Mouse (Mus musculus) embryo, embryonic 10 days (tissue): ENCODE results near the gene Dlx6.

Experiments
- DNase-seq: peaks from one replicate; pipeline ENCODE4 v3.0.0-alpha.2; 2015; ENCODE audit warnings: low spot score

Dlx6 gene

DNA sequence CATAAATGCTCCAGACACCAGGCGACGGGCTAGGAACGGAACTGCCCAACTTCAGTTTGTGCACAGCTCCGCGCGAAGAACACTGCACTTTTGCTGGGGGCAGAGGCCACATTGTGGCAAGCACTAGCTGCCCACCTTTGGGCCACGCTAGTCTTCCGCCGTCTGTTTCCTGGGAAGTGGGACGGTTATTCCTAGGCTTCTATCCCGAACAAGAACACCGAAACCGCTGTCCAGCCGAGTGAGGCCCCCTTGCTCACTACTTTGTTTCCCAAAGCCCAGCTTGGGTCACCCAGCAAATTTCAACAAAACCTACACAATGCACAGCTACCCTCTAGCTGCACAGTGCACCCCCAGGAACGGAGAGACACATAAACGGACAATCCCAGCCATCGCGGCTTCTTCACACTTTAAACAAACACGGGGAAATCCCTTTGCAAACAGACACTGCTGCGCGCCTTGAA lies 3.2 kb upstream of the Dlx6 start:
- no peak for DNase-seq

GRCm38 (mm10) chr6:6860411-6861085 lies 2.6 kb upstream of the Dlx6 start:
- DNase-seq, result peak; percentile 47

- DNase-seq, result no peak
Measured at GRCm38 (mm10) chr6:6861086-6861797, 1.9 kb upstream of the Dlx6 start.

- no peak for DNase-seq
Measured at GRCm38 (mm10) chr6:6861798-6862428, 1.2 kb upstream of the Dlx6 start.

GRCm38 (mm10) chr6:6862611-6863010 lies 523 bp upstream of the Dlx6 start:
- peak; percentile 96 for DNase-seq

- DNase-seq, result peak; percentile 34
Measured at GRCm38 (mm10) chr6:6863955-6864354, 821 bp downstream of the Dlx6 start.

- peak; percentile 43 for DNase-seq
Measured at GRCm38 (mm10) chr6:6864441-6865440, 1.6 kb downstream of the Dlx6 start.

DNA sequence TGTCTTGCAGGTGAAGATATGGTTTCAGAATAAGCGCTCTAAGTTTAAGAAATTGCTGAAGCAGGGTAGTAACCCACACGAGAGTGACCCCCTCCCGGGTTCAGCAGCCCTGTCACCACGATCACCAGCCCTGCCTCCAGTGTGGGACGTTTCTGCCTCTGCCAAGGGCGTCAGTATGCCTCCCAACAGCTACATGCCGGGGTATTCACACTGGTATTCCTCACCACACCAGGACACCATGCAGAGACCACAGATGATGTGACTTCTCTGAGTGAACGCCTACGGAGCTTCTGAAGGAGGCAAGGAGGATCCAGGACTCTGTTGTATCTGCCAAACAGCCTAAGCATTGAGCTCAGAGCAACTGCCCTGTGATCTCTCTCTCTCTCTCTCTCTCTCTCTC lies 3.9 kb downstream of the Dlx6 start:
- peak; percentile 39 for DNase-seq

DNA sequence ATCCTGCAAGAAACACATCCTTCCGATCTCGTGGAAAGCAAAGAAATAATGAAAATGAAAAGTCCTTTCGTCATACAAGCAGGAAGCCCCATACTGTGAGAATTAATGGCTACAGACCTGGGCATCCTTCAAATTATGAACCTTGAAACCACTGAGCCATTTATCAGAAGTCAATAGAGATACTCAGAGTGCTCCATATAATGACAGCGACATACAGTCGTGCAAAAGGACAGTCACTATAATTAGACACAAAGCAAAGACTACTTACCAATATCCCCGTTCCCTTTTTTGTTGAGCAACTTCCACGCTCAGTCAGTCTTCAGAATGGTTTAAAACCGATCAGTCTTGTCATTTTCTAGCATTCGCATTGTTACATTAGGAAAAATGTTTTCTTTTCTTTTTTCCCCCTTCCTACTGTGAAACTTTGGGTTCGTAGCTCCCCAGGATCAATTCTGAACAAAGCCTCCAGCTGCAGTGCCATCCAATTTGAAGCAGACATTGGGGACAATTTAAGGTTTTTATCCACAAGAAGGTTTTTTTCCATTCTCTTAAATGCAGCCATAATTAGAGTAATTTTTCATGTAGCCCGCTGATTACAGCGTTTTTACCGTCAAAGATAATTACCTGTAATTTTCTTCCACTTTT lies 6.0 kb downstream of the Dlx6 start:
- DNase-seq, result no peak

- DNase-seq, result peak; percentile 55
Measured at GRCm38 (mm10) chr6:6869961-6870800, 7.0 kb downstream of the Dlx6 start.

DNA sequence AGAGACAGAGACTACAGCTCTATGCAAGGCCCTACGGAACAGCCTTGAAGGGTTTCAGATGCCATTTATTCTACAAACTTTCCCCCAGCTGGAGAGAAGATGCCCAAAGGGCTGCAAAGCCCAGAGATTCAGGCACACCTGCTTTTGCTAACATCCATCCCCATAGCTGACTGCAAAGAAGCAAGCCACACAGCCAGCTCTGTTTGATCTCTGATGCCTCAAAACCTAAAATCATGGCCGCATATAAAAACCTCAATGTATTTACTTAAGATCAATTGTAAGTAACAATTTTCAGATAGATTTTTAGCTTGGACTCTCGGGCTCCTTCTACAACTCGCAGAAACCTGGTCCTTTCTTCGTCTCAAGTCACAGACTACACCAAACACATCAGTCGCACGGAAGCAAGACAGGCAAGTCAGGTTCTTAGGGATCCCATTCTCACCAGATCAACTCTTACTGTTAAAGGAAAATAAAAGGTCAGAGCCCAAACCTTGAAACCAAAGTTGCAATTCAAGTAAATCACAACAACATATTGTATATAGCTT lies 7.8 kb downstream of the Dlx6 start:
- no peak for DNase-seq

- DNase-seq, result no peak
Measured at GRCm38 (mm10) chr6:6871692-6872091, 8.6 kb downstream of the Dlx6 start.

- no peak for DNase-seq
Measured at GRCm38 (mm10) chr6:6872873-6873272, 9.7 kb downstream of the Dlx6 start.

DNA sequence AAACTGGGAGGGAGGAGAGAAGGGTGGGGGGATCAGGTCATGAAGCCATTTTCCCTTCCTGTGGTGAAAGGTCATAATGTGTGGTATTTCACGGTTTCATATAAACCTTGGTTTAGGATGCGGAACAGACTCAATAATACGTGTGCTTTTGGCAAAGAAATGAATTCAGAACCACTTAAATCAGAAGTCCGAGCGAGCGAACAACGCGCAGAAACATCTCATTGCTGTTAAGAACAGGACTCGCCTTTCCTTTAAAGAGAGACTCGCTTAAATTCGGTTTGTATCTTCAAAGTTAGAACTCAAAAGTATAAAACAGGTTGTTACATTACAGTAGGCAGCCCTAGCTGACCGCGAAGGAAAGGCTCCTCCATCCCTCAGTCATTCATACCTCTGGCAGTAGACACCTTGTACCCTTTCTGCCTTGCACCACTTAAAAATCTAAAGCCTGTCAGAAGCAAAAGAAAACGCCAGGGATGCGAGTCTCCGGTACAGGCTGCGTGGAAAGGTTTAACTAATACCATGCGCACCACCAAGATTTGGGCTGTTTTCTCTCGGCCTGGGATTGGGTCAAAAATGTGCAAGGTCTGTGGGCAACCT lies 10.4 kb downstream of the Dlx6 start:
- DNase-seq, result no peak

GRCm38 (mm10) chr6:6874073-6874771 lies 11.1 kb downstream of the Dlx6 start:
- peak; percentile 32 for DNase-seq

DNA sequence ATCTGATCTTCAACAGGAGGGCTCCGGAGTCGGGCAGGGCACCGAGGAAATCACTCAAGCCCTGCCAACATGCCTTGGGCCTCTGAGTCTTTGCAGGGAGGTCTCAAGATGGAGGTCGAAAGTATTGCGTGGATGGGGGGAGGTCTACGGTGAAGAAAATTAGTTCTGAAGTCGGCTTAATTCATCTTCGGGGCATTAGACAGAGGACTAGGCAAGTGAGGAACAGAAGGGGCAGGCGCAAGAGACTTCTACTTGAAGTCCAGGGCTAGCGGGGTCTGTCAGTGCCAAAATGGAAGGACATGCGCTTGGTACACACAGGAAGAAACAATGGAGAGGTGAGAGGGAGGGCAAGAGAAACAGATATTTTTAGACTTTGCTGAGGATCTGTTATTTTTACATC lies 12.0 kb downstream of the Dlx6 start:
- no peak for DNase-seq

- DNase-seq, result no peak
Measured at GRCm38 (mm10) chr6:6875676-6876075, 12.5 kb downstream of the Dlx6 start.

GRCm38 (mm10) chr6:6876231-6876630 lies 13.1 kb downstream of the Dlx6 start:
- DNase-seq, result no peak

DNA sequence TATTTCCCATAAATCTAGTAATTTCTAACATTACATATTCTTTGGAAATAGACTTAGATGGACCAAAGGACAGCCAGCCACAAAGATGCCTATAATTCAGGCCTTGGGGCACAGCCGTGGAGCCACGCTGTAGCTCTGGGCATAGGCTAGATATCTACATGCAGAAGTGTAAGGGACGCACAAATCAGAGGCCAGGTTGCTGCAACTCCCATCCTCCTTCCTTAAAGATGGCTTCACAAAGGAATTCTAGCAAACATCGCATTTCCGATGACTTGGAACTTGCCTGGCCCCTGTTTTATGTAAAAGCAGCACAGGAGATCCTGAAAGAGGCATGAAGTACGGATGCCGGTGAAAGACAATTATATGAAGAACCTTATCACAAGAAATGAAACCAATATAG lies 13.6 kb downstream of the Dlx6 start:
- peak; percentile 34 for DNase-seq
